Mouse (Mus musculus): ENCODE results near the gene Flna.
"Not testable (repeated sequence)": the region's sequence is repeated elsewhere in the genome, so short reads cannot be mapped to it uniquely, and the experiment has no call there.

Flna gene

DNA sequence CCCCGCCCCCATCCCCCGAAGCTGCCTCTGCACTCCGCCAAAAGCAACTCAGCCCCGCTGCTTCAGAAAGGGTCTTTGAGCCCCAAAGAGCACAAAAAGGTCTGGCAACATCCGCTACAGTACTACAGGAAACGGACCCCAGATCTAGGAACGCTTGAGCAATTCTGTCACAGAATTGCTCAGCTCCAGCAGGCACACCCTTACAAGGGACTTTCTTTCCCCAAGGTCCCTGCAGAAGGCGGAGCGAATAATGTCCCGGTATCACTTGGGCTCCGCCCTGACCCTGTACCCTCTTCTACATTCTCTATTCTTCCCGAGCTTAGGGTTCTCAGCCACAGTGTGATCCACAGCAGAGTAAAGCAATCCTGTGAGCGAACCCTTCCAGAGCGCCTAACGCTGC is 2.9 kb downstream of the Flna start:
- in situ Hi-C loops (cut with MboI) = loop anchor here (10.0 to 25.0 kb wide), 2 partner anchors 109 to 148 kb away; partner anchors contain the start of genes Fam3a, Ikbkg, Mecp2 and Opn1mw

DNA sequence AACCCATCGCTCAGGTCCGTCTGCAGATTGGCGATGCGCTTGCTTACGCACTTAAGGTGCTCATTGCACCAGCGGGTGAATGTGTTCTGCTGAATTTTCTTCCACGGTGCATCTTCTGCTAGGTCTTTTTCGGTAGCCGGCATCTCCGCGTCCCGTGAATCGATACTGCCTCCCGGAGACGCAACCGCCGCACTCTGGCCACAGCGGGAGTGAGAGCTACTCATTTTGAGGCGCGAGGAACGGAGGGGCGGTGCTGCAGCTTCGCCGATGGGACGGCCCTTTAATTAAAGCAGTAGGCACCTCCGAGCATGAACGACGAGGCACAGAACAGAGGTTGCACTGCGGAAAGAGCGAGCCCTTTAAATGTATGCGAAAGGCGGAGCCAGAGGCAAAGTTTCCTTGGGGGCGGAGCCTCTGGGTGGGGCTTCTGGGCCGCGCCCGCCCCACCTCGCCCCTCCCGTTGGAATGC is 3.4 kb downstream of the Flna start:
- in situ Hi-C loops (cut with MboI) = loop anchor here (10.0 to 25.0 kb wide), 2 partner anchors 109 to 149 kb away; partner anchors contain the start of genes Fam3a, Ikbkg, Mecp2 and Opn1mw

DNA sequence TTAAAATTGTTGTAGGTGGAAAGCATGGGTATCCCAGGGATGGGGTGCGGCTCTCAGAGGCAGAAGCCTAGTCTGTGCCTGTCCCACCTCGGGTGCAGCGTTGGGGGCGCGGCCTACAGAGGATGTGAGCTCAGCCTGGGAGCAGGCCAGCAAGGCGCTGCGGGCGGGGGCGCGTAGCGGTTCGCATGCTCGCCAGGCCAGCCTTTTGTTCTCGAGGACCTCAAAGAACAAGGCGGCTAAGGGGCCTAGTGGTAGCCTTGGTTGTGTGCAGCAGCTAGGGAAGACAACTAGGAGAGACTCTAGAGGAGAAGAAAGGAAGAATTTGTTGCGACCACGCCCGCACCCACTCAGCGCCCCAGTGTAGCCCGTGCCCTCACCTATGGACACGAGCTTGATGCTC is 3.9 kb downstream of the Flna start:
- in situ Hi-C loops (cut with MboI) = loop anchor here (10.0 to 25.0 kb wide), 2 partner anchors 108 to 149 kb away; partner anchors contain the start of genes Fam3a, Ikbkg, Mecp2 and Opn1mw

DNA sequence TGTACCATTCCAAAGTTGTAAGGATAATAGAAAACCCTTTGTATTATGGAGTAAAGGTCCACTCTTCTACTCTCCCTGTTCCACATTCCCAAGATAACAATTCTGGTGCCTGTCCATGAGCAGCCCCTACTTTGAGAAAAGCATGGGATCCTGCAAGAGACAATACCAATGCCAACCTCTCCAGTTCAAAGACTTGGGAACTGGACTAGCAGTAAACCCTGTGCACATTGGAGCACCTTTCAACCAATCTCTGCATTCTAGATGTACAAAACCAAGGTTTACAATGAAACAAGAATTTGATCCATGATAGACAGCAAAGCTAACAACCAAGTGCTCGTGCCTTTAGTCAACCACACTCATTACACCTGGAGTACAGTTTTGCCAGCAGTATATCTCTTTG is 4.5 kb downstream of the Flna start:
- in situ Hi-C loops (cut with MboI) = loop anchor here (10.0 to 25.0 kb wide), 2 partner anchors 108 to 150 kb away; partner anchors contain the start of genes Fam3a, Ikbkg, Mecp2 and Opn1mw

DNA sequence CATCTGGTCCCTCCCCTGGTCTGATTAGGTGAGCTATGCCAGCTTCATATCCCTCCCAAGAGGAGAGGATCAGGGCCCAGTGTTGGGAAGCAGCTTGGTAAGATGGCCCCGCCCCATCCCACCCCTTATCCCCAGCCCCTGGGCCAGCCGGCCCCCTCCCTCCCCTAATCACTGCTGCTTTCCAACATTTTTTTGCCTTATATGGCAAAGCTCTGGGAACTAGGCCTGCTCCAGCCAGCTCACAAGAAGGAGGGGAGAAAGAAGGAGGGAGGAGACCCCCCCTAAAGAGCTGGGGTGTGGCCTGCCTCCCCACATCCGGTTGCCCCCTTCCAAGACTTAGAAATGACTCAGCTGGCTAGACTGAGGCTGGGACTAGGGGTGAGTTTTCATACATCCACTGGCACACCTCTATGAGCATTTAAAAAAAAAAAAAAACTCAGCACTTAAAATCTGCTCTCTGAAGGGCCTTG is 5.0 kb downstream of the Flna start:
- in situ Hi-C loops (cut with MboI) = loop anchor here (10.0 to 25.0 kb wide), 2 partner anchors 107 to 150 kb away; partner anchors contain the start of genes Fam3a, Ikbkg, Mecp2 and Opn1mw

DNA sequence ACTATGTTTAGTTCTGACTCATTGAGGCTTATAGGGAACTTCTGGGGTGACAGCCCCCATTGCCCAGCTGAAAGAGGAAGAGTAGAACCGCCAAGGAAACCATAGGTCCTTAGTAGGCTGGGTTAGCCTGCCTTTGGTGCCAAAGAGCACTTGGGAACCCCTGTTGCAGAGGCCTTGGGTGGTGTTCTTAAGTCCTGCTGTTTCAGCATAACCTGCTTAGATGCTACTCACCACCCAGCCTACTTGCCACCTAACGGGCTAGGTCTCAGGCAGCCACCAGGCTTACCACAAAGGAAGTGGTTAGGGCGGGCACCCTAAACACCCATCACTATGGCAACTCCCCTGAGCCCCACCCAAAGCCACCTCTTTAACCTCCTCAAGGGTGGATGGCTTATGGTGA is 5.8 kb downstream of the Flna start:
- in situ Hi-C loops (cut with MboI) = loop anchor here (10.0 to 25.0 kb wide), 2 partner anchors 107 to 151 kb away; partner anchors contain the start of genes Fam3a, Ikbkg, Mecp2 and Opn1mw

DNA sequence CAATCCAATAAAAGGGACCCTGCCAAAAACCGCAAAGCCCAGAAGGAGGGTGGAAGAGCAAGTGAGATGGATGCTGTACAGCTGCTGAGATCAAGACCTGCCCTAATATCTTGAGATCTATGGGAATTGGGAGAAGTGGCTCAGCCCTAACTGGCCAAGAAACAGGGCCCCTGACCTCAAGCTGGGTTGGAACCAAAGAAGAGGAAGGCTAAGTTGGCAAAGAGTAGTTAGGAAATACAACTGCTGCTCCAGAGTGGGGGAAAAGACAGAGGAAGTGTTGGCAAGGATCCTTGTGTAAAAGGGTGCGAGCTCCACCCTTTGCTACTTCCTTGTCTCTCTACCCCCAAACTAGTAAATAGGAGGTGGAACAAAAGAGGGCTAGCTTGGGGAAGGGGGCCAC is 6.2 kb downstream of the Flna start:
- in situ Hi-C loops (cut with MboI) = loop anchor here (10.0 to 25.0 kb wide), 2 partner anchors 106 to 151 kb away; partner anchors contain the start of genes Fam3a, Ikbkg, Mecp2 and Opn1mw

DNA sequence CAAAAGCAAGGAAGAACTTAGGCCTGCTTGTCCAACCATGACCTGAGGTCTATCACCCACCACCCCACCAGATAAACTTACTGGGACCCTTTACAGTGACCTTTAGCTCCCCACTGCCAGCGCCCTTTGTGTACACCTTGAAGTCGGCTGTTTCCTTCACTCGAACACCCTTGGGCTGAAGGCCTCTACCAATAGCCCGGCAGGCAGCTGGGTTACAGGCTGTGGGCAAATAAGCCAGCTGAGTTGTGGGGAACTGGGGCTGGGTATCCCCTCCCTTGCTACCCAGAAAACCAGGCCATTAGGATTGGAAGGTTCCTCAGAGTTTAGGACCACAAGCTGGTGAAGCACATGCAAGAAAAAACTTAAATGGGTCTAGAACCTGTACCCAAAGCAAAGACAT is 9.3 kb downstream of the Flna start:
- in situ Hi-C loops (cut with MboI) = loop anchor here (10.0 to 25.0 kb wide), 2 partner anchors 103 to 154 kb away; partner anchors contain the start of genes Fam3a, Ikbkg, Mecp2 and Opn1mw

DNA sequence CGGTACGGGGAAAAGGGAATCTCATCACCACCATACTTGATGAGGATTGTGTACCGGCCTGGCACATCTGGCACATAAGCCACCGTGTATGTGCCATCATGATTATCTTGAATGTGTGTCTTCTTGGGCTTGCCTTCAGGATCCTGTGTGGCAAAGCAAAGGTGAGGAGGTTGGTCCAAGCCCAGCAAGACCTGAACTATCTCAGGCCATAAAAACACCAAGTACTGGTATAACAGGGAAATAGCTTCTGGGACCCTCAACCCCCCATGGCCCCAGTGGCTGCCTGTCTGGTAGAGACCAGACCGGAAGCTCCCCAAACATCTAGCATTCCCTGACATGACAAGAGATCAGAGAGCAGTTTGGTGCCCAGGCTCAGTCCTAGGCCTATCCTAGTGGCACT is 16.4 kb downstream of the Flna start:
- in situ Hi-C loops (cut with MboI) = loop anchor here (25.0 kb wide), 1 partner anchor 96 kb away; the partner anchor contains the start of genes Mecp2 and Opn1mw

DNA sequence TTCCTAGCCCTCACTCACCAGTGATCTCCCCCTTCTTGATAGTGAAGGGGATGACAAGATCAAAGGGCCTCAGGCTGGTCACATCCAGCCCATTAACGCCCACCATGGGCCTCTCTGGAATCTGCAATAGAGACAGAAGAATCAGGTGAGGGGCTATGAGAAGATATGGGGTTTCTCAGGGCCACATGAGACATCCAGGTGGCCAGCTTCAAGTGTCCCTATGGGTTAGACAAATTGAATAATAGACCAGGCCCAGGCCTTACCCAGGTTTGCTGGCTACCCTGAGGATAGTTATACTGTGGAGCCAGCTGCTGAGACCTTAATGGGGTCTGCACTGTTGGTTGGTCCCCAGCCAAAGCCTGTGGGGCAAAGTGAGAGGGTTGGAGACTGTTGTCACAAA is 19.6 kb downstream of the Flna start:
- in situ Hi-C loops (cut with MboI) = loop anchor here (25.0 kb wide), 1 partner anchor 93 kb away; the partner anchor contains the start of genes Mecp2 and Opn1mw

DNA sequence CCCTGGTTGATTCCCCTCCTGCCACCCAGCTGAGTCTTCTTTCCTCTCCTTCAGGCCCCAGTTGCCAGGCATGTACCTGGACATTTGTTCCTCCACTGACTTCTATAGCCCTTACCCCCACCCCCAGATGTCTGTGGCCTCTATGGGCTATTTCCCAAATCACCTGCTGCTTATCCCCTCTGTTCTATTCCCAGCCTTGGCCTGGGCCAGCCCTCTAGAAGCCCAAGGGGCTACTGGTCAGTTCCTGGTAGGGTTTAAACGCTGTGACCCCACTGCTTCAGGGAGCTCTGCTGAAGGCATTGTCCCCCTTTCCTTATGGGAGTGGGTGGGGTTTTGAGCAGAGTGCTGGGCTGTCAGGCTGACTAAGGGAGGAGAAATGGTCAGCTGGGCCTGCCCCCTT is 29.5 kb downstream of the Flna start:
- in situ Hi-C loops (cut with MboI) = not testable (repeated sequence)

DNA sequence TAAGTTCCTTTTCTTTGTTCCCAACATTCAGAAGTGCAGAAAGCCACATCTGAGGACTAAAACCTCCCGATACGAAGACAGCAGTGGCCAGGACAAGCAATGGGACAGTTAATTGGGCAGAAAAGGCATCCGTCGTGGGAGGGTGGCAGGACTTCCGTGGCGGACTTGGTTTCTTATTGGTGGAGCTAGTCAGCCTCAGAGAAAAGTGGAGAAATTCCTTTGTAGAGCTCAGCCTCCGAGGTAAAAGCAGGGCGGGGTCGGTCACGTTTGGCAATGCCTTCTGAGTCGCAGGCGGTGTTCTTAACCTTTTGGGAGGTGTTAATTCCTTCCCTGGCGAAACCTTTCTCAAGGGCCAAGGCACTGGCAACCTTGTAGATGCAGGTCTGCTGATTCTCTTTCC is 30.2 kb downstream of the Flna start:
- in situ Hi-C loops (cut with MboI) = no loop called here

DNA sequence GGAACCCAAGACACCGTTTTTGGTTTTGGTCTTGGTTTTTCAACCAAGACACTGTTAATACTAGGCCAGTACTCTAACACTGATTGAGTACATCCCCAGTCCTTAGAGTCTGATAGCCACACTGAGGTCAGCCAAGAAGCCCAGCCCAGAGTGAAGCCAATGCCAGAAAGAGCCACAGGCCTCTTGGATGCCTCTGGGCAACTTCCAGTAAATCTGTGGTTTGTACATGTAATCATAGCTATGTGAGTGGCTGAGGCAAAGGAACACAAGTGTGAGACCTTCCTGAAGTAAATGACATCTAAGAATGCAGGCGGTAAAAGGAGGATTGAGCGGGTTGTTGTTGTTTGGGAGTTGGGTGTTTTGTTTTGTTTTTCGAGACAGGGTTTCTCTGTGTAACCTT is 31.1 kb downstream of the Flna start:
- in situ Hi-C loops (cut with MboI) = no loop called here

DNA sequence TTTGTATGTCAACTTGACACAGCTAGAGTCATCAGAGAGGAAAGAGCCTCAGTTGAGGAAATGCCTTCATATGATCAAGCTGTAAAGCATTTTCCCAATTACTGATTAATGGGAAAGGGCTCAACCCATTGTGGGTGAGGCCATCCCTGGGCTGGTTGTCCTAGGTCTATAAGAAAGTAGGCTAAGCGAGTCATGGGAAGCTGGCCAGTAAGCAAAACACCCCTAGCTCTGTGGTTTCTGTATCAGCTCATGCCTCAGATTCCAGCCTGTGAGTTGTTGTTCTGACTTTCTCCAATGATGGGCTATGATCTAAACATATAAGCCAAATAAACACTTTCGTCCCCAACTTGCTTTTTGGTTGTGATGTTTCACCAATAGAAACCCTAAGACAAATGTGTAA is 46.1 kb downstream of the Flna start:
- in situ Hi-C loops (cut with MboI) = no loop called here

DNA sequence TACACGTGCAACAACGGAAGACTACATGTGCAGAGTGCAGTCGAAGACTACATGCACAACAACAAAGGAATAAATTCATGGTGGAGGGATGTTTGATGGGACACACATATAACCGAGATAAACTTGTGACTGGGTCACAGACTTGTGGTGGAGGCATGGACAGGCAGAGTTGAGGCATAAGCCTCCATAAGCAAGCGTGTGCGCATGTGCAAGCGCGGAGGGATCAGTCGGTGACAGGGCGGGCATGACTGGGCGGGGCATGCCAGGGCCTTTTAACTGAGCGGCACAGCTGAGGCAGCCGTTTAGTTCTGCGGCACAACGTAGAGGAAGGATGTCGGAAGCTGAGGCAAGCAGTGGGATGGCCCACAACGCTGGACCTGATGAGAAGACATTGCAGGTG is 72.7 kb downstream of the Flna start, which contains the start of gene Tktl1:
TSS of gene Tktl1 (plus strand) at position 301 of the 400 bp plus-strand sequence.
- in situ Hi-C loops (cut with MboI) = no loop called here
